In the genomic region with DNA sequence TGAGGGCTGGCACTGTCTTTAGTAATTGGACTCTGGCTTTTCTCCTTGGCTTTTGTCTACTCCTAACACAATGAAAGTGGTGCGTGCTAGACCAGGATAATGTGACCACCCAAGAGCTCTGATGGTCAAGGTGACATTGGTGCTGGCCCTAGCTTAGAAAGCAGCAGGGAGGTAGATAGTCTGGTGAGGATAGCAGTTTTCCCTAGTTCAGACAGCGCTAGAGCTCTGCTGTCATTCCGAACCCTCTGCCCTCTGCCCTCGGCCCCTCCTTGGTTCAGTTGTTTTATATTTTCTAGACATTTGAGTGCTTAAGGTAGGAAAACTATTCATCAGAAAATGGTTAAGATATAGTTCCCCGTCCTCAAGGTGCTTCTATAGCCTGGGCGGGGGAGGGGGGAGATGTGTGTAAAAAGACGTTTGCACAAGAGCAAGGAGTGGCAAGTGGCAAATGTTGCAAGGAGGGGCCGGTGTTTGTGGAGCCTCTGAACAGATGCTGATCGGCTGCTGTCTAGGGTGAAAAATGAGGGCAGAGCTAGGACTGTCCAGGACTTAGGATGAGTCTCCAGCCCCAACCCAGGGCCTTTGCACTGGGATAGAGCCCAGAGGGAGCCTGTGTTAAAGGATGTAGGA, we compare ENCODE assay signal across 14 mouse cellular contexts. TPM values are rescaled to one million over a fixed set of nuclear protein-coding genes. Genes with fewer than 3 reads are reported as not detected.
DNase-seq lines count a peak whose midpoint lies in the region; ATAC-seq and TF ChIP-seq lines count a peak whose summit lies in the region.
"Had no signal": no experiment of that assay in that cellular context is flagged by ENCODE, and none has a peak within 500 bp of the region (broad histone marks: within the 10 kb centered on the region; RNA-seq: fewer than 3 reads in every experiment).

No protein-coding gene starts in this region.

- H3K36me3 ChIP-seq in intestine, embryonic 15.5 days: no peaks in the 10 kb centered on the region; the same call in 1 of the 2 replicates
- peaks cover 4% of the 10 kb centered on the region; the same call in 1 of the 2 replicates for H3K36me3 ChIP-seq in intestine, postnatal 0 days (ENCODE audit: control insufficient read depth, insufficient read depth)
- H3K36me3 ChIP-seq in forebrain, embryonic 12.5 days (replicated peaks): peaks cover 26% of the 10 kb centered on the region
- H3K36me3 ChIP-seq in intestine, embryonic 16.5 days (ENCODE audit: control insufficient read depth, insufficient read depth, low read length): no peaks in the 10 kb centered on the region

- no peak overlapping the region for H3K27ac ChIP-seq in intestine, embryonic 15.5 days
- H3K27ac ChIP-seq in intestine, postnatal 0 days (ENCODE audit: low read depth, low read length): no peak overlapping the region
- H3K27ac ChIP-seq in forebrain, embryonic 12.5 days: peak overlapping the region; percentile 73
- no peak overlapping the region for H3K27ac ChIP-seq in intestine, embryonic 16.5 days (ENCODE audit: low read length)
- H3K27ac ChIP-seq: limb, embryonic 15.5 days had no signal

- no peaks in the 10 kb centered on the region for H3K9me3 ChIP-seq in intestine, embryonic 15.5 days
- H3K9me3 ChIP-seq in intestine, postnatal 0 days (ENCODE audit: control insufficient read depth): no peaks in the 10 kb centered on the region
- no peaks in the 10 kb centered on the region for H3K9me3 ChIP-seq in forebrain, embryonic 12.5 days
- no peaks in the 10 kb centered on the region for H3K9me3 ChIP-seq in intestine, embryonic 16.5 days (ENCODE audit: control insufficient read depth, low read length)
- H3K9me3 ChIP-seq: heart, embryonic 12.5 days; limb, embryonic 15.5 days; megakaryocyte, embryonic 14.5 days had no signal

- no peak for TF ChIP-seq CTCF in intestine, postnatal 0 days (IDR thresholded peaks at IDR 0.05; ENCODE audit: low read depth)

- ATAC-seq in intestine, embryonic 15.5 days: 0 out of 2 replicates have a peak, but pooled peaks have one; percentile 41
- no peak; the same call in 1 of the 2 replicates for ATAC-seq in intestine, postnatal 0 days
- no peak for ATAC-seq in forebrain, embryonic 12.5 days (ENCODE audit: low FRiP score)
- peak; percentile 53 for ATAC-seq in intestine, embryonic 16.5 days

- H3K4me3 ChIP-seq in intestine, embryonic 15.5 days (replicated peaks): no peak overlapping the region
- H3K4me3 ChIP-seq in intestine, postnatal 0 days (ENCODE audit: low read depth, low read length): no peak overlapping the region
- H3K4me3 ChIP-seq in forebrain, embryonic 12.5 days (replicated peaks): no peak overlapping the region
- H3K4me3 ChIP-seq in intestine, embryonic 16.5 days (ENCODE audit: low read length): no peak overlapping the region
- H3K4me3 ChIP-seq: heart, embryonic 12.5 days; limb, embryonic 15.5 days; megakaryocyte, embryonic 14.5 days had no signal

- DNase-seq in 416B (ENCODE audit: low read depth): peak; percentile 46
- DNase-seq in left cerebral cortex, postnatal 14 days (ENCODE audit: low spot score in 2 of 2): no peak
- no peak for DNase-seq in layer of hippocampus, adult 11-12 months (ENCODE audit: low spot score)
- DNase-seq in spleen, adult 12 weeks (ENCODE audit: low spot score): no peak
- DNase-seq: adrenal gland, postnatal 14 days; cerebellum, adult 11 months; right cerebral cortex, postnatal 4 days had no signal

- H3K9ac ChIP-seq in intestine, embryonic 15.5 days: no peak overlapping the region
- no peak overlapping the region for H3K9ac ChIP-seq in intestine, postnatal 0 days (ENCODE audit: low read depth, low read length)
- no peak overlapping the region for H3K9ac ChIP-seq in forebrain, embryonic 12.5 days
- no peak overlapping the region for H3K9ac ChIP-seq in intestine, embryonic 16.5 days (ENCODE audit: low read depth, low read length)
- H3K9ac ChIP-seq: heart, embryonic 12.5 days; limb, embryonic 15.5 days had no signal

- H3K4me1 ChIP-seq in intestine, embryonic 15.5 days (replicated peaks): peaks cover 17% of the 10 kb centered on the region
- H3K4me1 ChIP-seq in intestine, postnatal 0 days (replicated peaks; ENCODE audit: control insufficient read depth, insufficient read depth, low read length): peaks cover 1% of the 10 kb centered on the region; the same call in 1 of the 2 replicates
- H3K4me1 ChIP-seq in forebrain, embryonic 12.5 days: peaks cover 25% of the 10 kb centered on the region
- peaks cover 13% of the 10 kb centered on the region for H3K4me1 ChIP-seq in intestine, embryonic 16.5 days (ENCODE audit: control insufficient read depth, insufficient read depth, low read length)

- no peaks in the 10 kb centered on the region for H3K27me3 ChIP-seq in intestine, embryonic 15.5 days (replicated peaks)
- H3K27me3 ChIP-seq in intestine, postnatal 0 days (replicated peaks; ENCODE audit: control insufficient read depth, insufficient read depth, low read length): no peaks in the 10 kb centered on the region
- no peaks in the 10 kb centered on the region for H3K27me3 ChIP-seq in forebrain, embryonic 12.5 days
- H3K27me3 ChIP-seq in intestine, embryonic 16.5 days (replicated peaks; ENCODE audit: control insufficient read depth, insufficient read depth, low read length): no peaks in the 10 kb centered on the region
- H3K27me3 ChIP-seq: heart, embryonic 12.5 days; limb, embryonic 15.5 days; megakaryocyte, embryonic 14.5 days had no signal

- no peak overlapping the region for H3K4me2 ChIP-seq in intestine, embryonic 15.5 days (replicated peaks)
- no peak overlapping the region for H3K4me2 ChIP-seq in intestine, postnatal 0 days (replicated peaks; ENCODE audit: low read depth)
- no peak overlapping the region for H3K4me2 ChIP-seq in forebrain, embryonic 12.5 days
- no peak overlapping the region for H3K4me2 ChIP-seq in intestine, embryonic 16.5 days (ENCODE audit: low read depth, low read length)
- H3K4me2 ChIP-seq: heart, embryonic 12.5 days; limb, embryonic 15.5 days had no signal

- WGBS in intestine, embryonic 15.5 days: 70% methylated on average over 9 of the region's 9 CpGs
- WGBS in intestine, postnatal 0 days: 56% methylated on average over 9 of the region's 9 CpGs
- 82% methylated on average over 9 of the region's 9 CpGs for WGBS in forebrain, embryonic 12.5 days
- 68% methylated on average over 9 of the region's 9 CpGs for WGBS in intestine, embryonic 16.5 days

- intact Hi-C loops in left cerebral cortex, postnatal 14 days (cut with DNase I): no loop called here

RNA-seq across cellular contexts. Expression of a gene that starts 7.0 kb away (rescaled TPM):
- polyA plus RNA-seq in intestine, embryonic 15.5 days (2015; fragmentation: Nextera tagmentation; extraction: Ambion mirVana): 27.4 and 29.9 TPM in 2 replicates
- polyA plus RNA-seq in intestine, postnatal 0 days (2015; fragmentation: Nextera tagmentation; extraction: Ambion mirVana): 15.0 and 15.3 TPM in 2 replicates
- polyA plus RNA-seq in forebrain, embryonic 12.5 days (2016; fragmentation: Nextera tagmentation; extraction: Ambion mirVana): 51.5 and 55.7 TPM in 2 replicates
- polyA plus RNA-seq in intestine, embryonic 16.5 days (2015; fragmentation: Nextera tagmentation; extraction: Ambion mirVana): 24.5 and 25.3 TPM in 2 replicates
- 10 to 100 TPM; 44.1 to 44.7 TPM for total RNA-seq in left cerebral cortex, postnatal 14 days (2021)

RNA-seq across cellular contexts. Expression of a gene that starts 10.0 kb away (rescaled TPM):
- polyA plus RNA-seq in intestine, embryonic 15.5 days (2015; fragmentation: Nextera tagmentation; extraction: Ambion mirVana): 18.7 and 19.4 TPM in 2 replicates
- 9.4 and 9.7 TPM in 2 replicates for polyA plus RNA-seq in intestine, postnatal 0 days (2015; fragmentation: Nextera tagmentation; extraction: Ambion mirVana)
- polyA plus RNA-seq in forebrain, embryonic 12.5 days (2016; fragmentation: Nextera tagmentation; extraction: Ambion mirVana): 24.1 and 24.5 TPM in 2 replicates
- polyA plus RNA-seq in intestine, embryonic 16.5 days (2015; fragmentation: Nextera tagmentation; extraction: Ambion mirVana): 14.1 and 17.0 TPM in 2 replicates
- 10 to 100 TPM; 56.1 to 66.2 TPM for total RNA-seq in left cerebral cortex, postnatal 14 days (2021)

RNA-seq across cellular contexts. Expression of a gene that starts 27.0 kb away (rescaled TPM):
- 261 and 272 TPM in 2 replicates for polyA plus RNA-seq in intestine, embryonic 15.5 days (2015; fragmentation: Nextera tagmentation; extraction: Ambion mirVana)
- polyA plus RNA-seq in intestine, postnatal 0 days (2015; fragmentation: Nextera tagmentation; extraction: Ambion mirVana): 207 and 211 TPM in 2 replicates
- 266 and 274 TPM in 2 replicates for polyA plus RNA-seq in forebrain, embryonic 12.5 days (2016; fragmentation: Nextera tagmentation; extraction: Ambion mirVana)
- polyA plus RNA-seq in intestine, embryonic 16.5 days (2015; fragmentation: Nextera tagmentation; extraction: Ambion mirVana): 248 and 288 TPM in 2 replicates
- 10 to 100 TPM; 97.8 to 99.7 TPM for total RNA-seq in left cerebral cortex, postnatal 14 days (2021)

RNA-seq across cellular contexts. Expression of a gene that starts 38.7 kb away (rescaled TPM):
- polyA plus RNA-seq in intestine, embryonic 15.5 days (2015; fragmentation: Nextera tagmentation; extraction: Ambion mirVana): 37.6 and 39.0 TPM in 2 replicates
- 22.3 and 23.1 TPM in 2 replicates for polyA plus RNA-seq in intestine, postnatal 0 days (2015; fragmentation: Nextera tagmentation; extraction: Ambion mirVana)
- 89.3 and 90.6 TPM in 2 replicates for polyA plus RNA-seq in forebrain, embryonic 12.5 days (2016; fragmentation: Nextera tagmentation; extraction: Ambion mirVana)
- polyA plus RNA-seq in intestine, embryonic 16.5 days (2015; fragmentation: Nextera tagmentation; extraction: Ambion mirVana): 37.1 and 37.2 TPM in 2 replicates
- total RNA-seq in left cerebral cortex, postnatal 14 days (2021): 10 to 100 TPM; 65.3 to 69.2 TPM

RNA-seq across cellular contexts. Expression of a gene that starts 38.9 kb away (rescaled TPM):
- 0.74 and 0.90 TPM in 2 replicates for polyA plus RNA-seq in intestine, embryonic 15.5 days (2015; fragmentation: Nextera tagmentation; extraction: Ambion mirVana)
- polyA plus RNA-seq in intestine, postnatal 0 days (2015; fragmentation: Nextera tagmentation; extraction: Ambion mirVana): 0.13 and 0.27 TPM in 2 replicates
- 5.1 and 5.4 TPM in 2 replicates for polyA plus RNA-seq in forebrain, embryonic 12.5 days (2016; fragmentation: Nextera tagmentation; extraction: Ambion mirVana)
- polyA plus RNA-seq in intestine, embryonic 16.5 days (2015; fragmentation: Nextera tagmentation; extraction: Ambion mirVana): 0.60 and 0.72 TPM in 2 replicates
- total RNA-seq in left cerebral cortex, postnatal 14 days (2021): 10 to 100 TPM in 1 of 2 experiments, 1 to 10 TPM in 1; 7.0 to 12.4 TPM

Comparison
In these comparisons a context has a peak if more than half of its experiments do, and no peak if none do; other contexts are left out.
1. ATAC-seq: peak in intestine, embryonic 15.5 days (single experiment) and intestine, embryonic 16.5 days (single experiment); none in intestine, postnatal 0 days (single experiment) and forebrain, embryonic 12.5 days (single experiment).